12 mouse cellular contexts compared by ENCODE assay signal in the genomic region with DNA sequence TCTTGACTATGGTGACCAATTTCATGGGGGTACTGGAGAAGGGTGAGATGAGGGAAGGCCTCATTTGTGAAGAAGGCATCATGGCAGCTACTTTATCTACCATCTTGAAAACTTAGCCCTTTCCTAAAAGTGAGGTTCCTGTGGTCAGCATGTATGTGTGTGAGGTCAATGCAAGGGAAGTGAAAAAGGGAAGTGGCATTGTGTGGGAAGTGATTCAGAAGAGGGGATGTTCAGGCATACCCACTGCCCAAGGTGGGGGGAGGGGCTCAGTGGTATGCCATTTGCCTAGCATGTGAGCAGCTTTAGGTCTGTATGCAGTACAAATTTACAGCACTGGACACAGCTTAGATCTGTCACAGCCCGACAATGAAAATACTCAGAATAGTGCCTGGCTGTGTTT. TPM values are rescaled to one million over a fixed set of nuclear protein-coding genes. Genes with fewer than 3 reads are reported as not detected.
DNase-seq lines count a peak whose midpoint lies in the region; ATAC-seq lines count a peak whose summit lies in the region.
"Had no signal": no experiment of that assay in that cellular context is flagged by ENCODE, and none has a peak within 500 bp of the region (broad histone marks: within the 10 kb centered on the region; RNA-seq: fewer than 3 reads in every experiment).

No protein-coding gene starts in this region.

- no peak overlapping the region for H3K4me3 ChIP-seq in heart, embryonic 11.5 days (ENCODE audit: low read depth, low read length)
- H3K4me3 ChIP-seq in macrophage (ENCODE audit: inconsistent target), result no peak overlapping the region
- H3K4me3 ChIP-seq: intestine, embryonic 15.5 days; layer of hippocampus, adult 2 months; stomach, embryonic 15.5 days had no signal

- no peak overlapping the region for H3K4me2 ChIP-seq in heart, embryonic 11.5 days
- H3K4me2 ChIP-seq: intestine, embryonic 15.5 days; stomach, embryonic 15.5 days had no signal

- DNase-seq in heart, adult 8-10 months (ENCODE audit: low spot score), result peak; percentile 13
- DNase-seq in spleen, adult 18-20 months, result peak; percentile 42 to 51
- no peak for DNase-seq in spleen, adult 12 weeks (ENCODE audit: low spot score)
- DNase-seq in splenic B cell, adult 2 months (ENCODE audit: low read depth, low spot score), result peak; percentile 72
- no peak for DNase-seq in yolk sac, embryonic 10.5 days (ENCODE audit: low spot score)
- DNase-seq: cerebellum, adult 11-12 months had no signal

- no peaks in the 10 kb centered on the region for H3K27me3 ChIP-seq in heart, embryonic 11.5 days (ENCODE audit: control insufficient read depth, insufficient read depth, low read length)
- no peaks in the 10 kb centered on the region for H3K27me3 ChIP-seq in splenic B cell, adult 2 months (ENCODE audit: control insufficient read depth, insufficient read depth, low read length, poor library complexity, severe bottlenecking)
- H3K27me3 ChIP-seq: intestine, embryonic 15.5 days; stomach, embryonic 15.5 days had no signal

- H3K9ac ChIP-seq in heart, embryonic 11.5 days (ENCODE audit: low read depth, low read length), result no peak overlapping the region
- H3K9ac ChIP-seq: intestine, embryonic 15.5 days; stomach, embryonic 15.5 days had no signal

- 0 out of 2 replicates have a peak, but pooled peaks cover under 1% of the 10 kb centered on the region for H3K36me3 ChIP-seq in heart, embryonic 11.5 days (ENCODE audit: control insufficient read depth, insufficient read depth, low read length)
- H3K36me3 ChIP-seq in macrophage (ENCODE audit: inconsistent target), result peaks cover 6% of the 10 kb centered on the region
- no peaks in the 10 kb centered on the region for H3K36me3 ChIP-seq in splenic B cell, adult 2 months (ENCODE audit: control insufficient read depth, insufficient read depth, low read length, poor library complexity, severe bottlenecking)
- H3K36me3 ChIP-seq: stomach, embryonic 15.5 days had no signal

- 91% methylated on average over 1 of the region's 1 CpGs for WGBS in heart, embryonic 11.5 days (ENCODE audit: insufficient replicate concordance)
- WGBS in macrophage (ENCODE audit: missing documents), result 17% methylated on average over 1 of the region's 1 CpGs

- H3K27ac ChIP-seq in heart, embryonic 11.5 days (ENCODE audit: low read depth, low read length), result no peak overlapping the region
- H3K27ac ChIP-seq in macrophage, result peak overlapping the region; percentile 98
- H3K27ac ChIP-seq: intestine, embryonic 15.5 days; layer of hippocampus, adult 2 months; stomach, embryonic 15.5 days had no signal

- no peak for ATAC-seq in heart, embryonic 11.5 days (replicated peaks; ENCODE audit: insufficient number of reproducible peaks, low FRiP score, low TSS enrichment)
- no peak for ATAC-seq in megakaryocyte-erythroid progenitor cell, adult 5-6 weeks (replicated peaks; ENCODE audit: low FRiP score, low TSS enrichment, poor library complexity, severe bottlenecking)
- ATAC-seq: intestine, embryonic 15.5 days had no signal

- H3K79me2 ChIP-seq in macrophage (ENCODE audit: inconsistent target), result peaks cover 26% of the 10 kb centered on the region

- H3K9me3 ChIP-seq in heart, embryonic 11.5 days (replicated peaks; ENCODE audit: control insufficient read depth, low read length), result no peaks in the 10 kb centered on the region
- H3K9me3 ChIP-seq: intestine, embryonic 15.5 days; stomach, embryonic 15.5 days had no signal

- no peaks in the 10 kb centered on the region for H3K4me1 ChIP-seq in heart, embryonic 11.5 days (ENCODE audit: control insufficient read depth, insufficient read depth, low read length)
- H3K4me1 ChIP-seq: intestine, embryonic 15.5 days; stomach, embryonic 15.5 days had no signal

RNA-seq across cellular contexts. Expression of a gene that starts 0.6 kb away (rescaled TPM):
- 10 to 100 TPM in 1 of 4 experiments, 1 to 10 TPM in 3; 5.2 to 22.7 (median 6.4) TPM for total RNA-seq in heart, adult 8-10 months (2022)
- 3.2 and 3.3 TPM in 2 replicates for polyA plus RNA-seq in heart, embryonic 11.5 days (2014; fragmentation: Nextera tagmentation; extraction: Ambion mirVana)
- total RNA-seq in macrophage (2018; cell fraction: chromatin; rRNA removed), result 100 to 1,000 TPM; 110 to 426 (median 272) TPM
- 1,000 to 10,000 TPM in 1 of 26 experiments, 100 to 1,000 TPM in 25; 572 to 1,029 (median 764) TPM for total RNA-seq in macrophage (2018; cell fraction: cytosol; rRNA removed)
- 1,000 to 10,000 TPM in 2 of 26 experiments, 100 to 1,000 TPM in 24; 243 to 1,176 (median 655) TPM for total RNA-seq in macrophage (2018; cell fraction: nucleus; rRNA removed)
- polyA plus RNA-seq in macrophage (2018), result 647 to 949 TPM (median 687 TPM) in 3 replicates
- total RNA-seq in megakaryocyte-erythroid progenitor cell, adult 5-6 weeks (2014; fragmentation: Nextera tagmentation), result 0.72 and 5.6 TPM in 2 replicates
- total RNA-seq in megakaryocyte-erythroid progenitor cell, adult 5-6 weeks (2017), result 1.8 and 4.2 TPM in 2 replicates

RNA-seq across cellular contexts. Expression of a gene that starts 11.2 kb away (rescaled TPM):
- total RNA-seq in heart, adult 8-10 months (2022), result under 1 TPM; 0.19 to 0.28 (median 0.22) TPM
- 0.52 and 0.56 TPM in 2 replicates for polyA plus RNA-seq in heart, embryonic 11.5 days (2014; fragmentation: Nextera tagmentation; extraction: Ambion mirVana)
- 1 to 10 TPM; 1.5 to 7.0 (median 5.0) TPM for total RNA-seq in macrophage (2018; cell fraction: chromatin; rRNA removed)
- 10 to 100 TPM; 10.7 to 19.2 (median 13.9) TPM for total RNA-seq in macrophage (2018; cell fraction: cytosol; rRNA removed)
- total RNA-seq in macrophage (2018; cell fraction: nucleus; rRNA removed), result 10 to 100 TPM in 1 of 26 experiments, 1 to 10 TPM in 25; 3.0 to 12.5 (median 5.9) TPM
- polyA plus RNA-seq in macrophage (2018), result 6.8 to 30.6 TPM (median 13.5 TPM) in 3 replicates
- not detected in 2 replicates for total RNA-seq in megakaryocyte-erythroid progenitor cell, adult 5-6 weeks (2014; fragmentation: Nextera tagmentation)
- total RNA-seq in megakaryocyte-erythroid progenitor cell, adult 5-6 weeks (2017), result 0.46 TPM in 1 of 2 replicates, not detected in the other

RNA-seq across cellular contexts. Expression of a gene that starts 18.4 kb away (rescaled TPM):
- 10 to 100 TPM in 1 of 4 experiments, 1 to 10 TPM in 3; 6.6 to 10.3 (median 8.4) TPM for total RNA-seq in heart, adult 8-10 months (2022)
- 6.0 and 7.7 TPM in 2 replicates for polyA plus RNA-seq in heart, embryonic 11.5 days (2014; fragmentation: Nextera tagmentation; extraction: Ambion mirVana)
- 10 to 100 TPM; 13.5 to 61.6 (median 40.1) TPM for total RNA-seq in macrophage (2018; cell fraction: chromatin; rRNA removed)
- total RNA-seq in macrophage (2018; cell fraction: cytosol; rRNA removed), result 10 to 100 TPM; 13.9 to 17.9 (median 15.9) TPM
- total RNA-seq in macrophage (2018; cell fraction: nucleus; rRNA removed), result 10 to 100 TPM; 22.9 to 72.5 (median 36.2) TPM
- 12.2 to 13.0 TPM (median 12.2 TPM) in 3 replicates for polyA plus RNA-seq in macrophage (2018)
- 5.3 and 9.8 TPM in 2 replicates for total RNA-seq in megakaryocyte-erythroid progenitor cell, adult 5-6 weeks (2014; fragmentation: Nextera tagmentation)
- total RNA-seq in megakaryocyte-erythroid progenitor cell, adult 5-6 weeks (2017), result 2.1 and 2.2 TPM in 2 replicates

RNA-seq across cellular contexts. Expression of a gene that starts 29.9 kb away (rescaled TPM):
- 10 to 100 TPM; 37.6 to 45.1 (median 40.3) TPM for total RNA-seq in heart, adult 8-10 months (2022)
- polyA plus RNA-seq in heart, embryonic 11.5 days (2014; fragmentation: Nextera tagmentation; extraction: Ambion mirVana), result 46.8 and 48.4 TPM in 2 replicates
- total RNA-seq in macrophage (2018; cell fraction: chromatin; rRNA removed), result 10 to 100 TPM; 11.1 to 41.0 (median 25.2) TPM
- total RNA-seq in macrophage (2018; cell fraction: cytosol; rRNA removed), result 10 to 100 TPM; 13.2 to 21.2 (median 18.6) TPM
- total RNA-seq in macrophage (2018; cell fraction: nucleus; rRNA removed), result 10 to 100 TPM in 25 of 26 experiments, 1 to 10 TPM in 1; 7.6 to 33.6 (median 19.5) TPM
- polyA plus RNA-seq in macrophage (2018), result 17.1 to 20.2 TPM (median 18.6 TPM) in 3 replicates
- 45.3 and 61.1 TPM in 2 replicates for total RNA-seq in megakaryocyte-erythroid progenitor cell, adult 5-6 weeks (2014; fragmentation: Nextera tagmentation)
- total RNA-seq in megakaryocyte-erythroid progenitor cell, adult 5-6 weeks (2017), result 30.0 and 42.4 TPM in 2 replicates

Comparison
In these comparisons a context has a peak if more than half of its experiments do, and no peak if none do; other contexts are left out.
1. DNase-seq: peak in heart, adult 8-10 months (single experiment), spleen, adult 18-20 months (2 of 2) and splenic B cell, adult 2 months (single experiment); none in spleen, adult 12 weeks (single experiment) and yolk sac, embryonic 10.5 days (single experiment).